Mouse (Mus musculus): ENCODE results near the gene Paqr8. TPM values are rescaled to one million over a fixed set of nuclear protein-coding genes. Genes with fewer than 3 reads are reported as not detected.

Gene Paqr8
- polyA plus RNA-seq, 1 experiment from 2014 or later = 12.1 TPM

DNA sequence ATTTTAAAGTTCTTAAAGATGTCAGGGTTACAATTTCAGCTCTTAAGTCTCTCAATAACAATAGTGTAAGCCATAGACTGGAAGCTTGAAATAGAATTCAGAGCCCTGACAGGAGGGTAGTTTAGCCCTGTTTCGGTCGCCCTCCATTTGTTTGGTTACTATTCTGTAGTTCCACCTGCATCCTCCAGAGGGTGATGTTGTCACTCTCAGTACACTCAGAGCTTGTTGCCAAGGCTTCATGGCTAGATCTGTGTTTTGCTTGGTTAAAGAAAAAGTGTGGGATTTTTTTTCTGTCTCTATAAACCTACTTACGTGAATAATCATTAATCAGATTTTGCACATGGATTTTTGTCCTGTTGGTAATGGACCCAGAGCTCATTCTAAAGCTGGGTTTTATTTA lies 48.6 kb downstream of the Paqr8 start:
- no peaks in the 10 kb centered on the region; the same call in 1 of the 2 replicates for H3K36me3 ChIP-seq (ENCODE audit: control insufficient read depth, insufficient read depth, low read length)
- 22% methylated on average over 3 of the region's 3 CpGs for WGBS
- H3K4me3 ChIP-seq (ENCODE audit: low read depth, low read length) = no peak overlapping the region
- DNase-seq (ENCODE audit: low spot score) (peak; percentile 44), ATAC-seq (ENCODE audit: low FRiP score, low TSS enrichment) (peak; percentile 60; the same call in 1 of the 2 replicates)
- no peaks in the 10 kb centered on the region for H3K27me3 ChIP-seq (ENCODE audit: control insufficient read depth, insufficient read depth, low read length)
- no peak overlapping the region for H3K27ac ChIP-seq (replicated peaks)
- H3K9ac ChIP-seq (ENCODE audit: low read length) = no peak overlapping the region
- TF ChIP-seq EP300 (optimal IDR thresholded peaks at IDR 0.05) (no peak), CTCF (IDR thresholded peaks at IDR 0.05; ENCODE audit: low read depth) (peak; percentile 96)
- H3K4me1 ChIP-seq (replicated peaks; ENCODE audit: control insufficient read depth, insufficient read depth) = no peaks in the 10 kb centered on the region
- no peaks in the 10 kb centered on the region for H3K9me3 ChIP-seq (ENCODE audit: control insufficient read depth, low read length)
- H3K4me2 ChIP-seq (replicated peaks; ENCODE audit: low read depth) = no peak overlapping the region

DNA sequence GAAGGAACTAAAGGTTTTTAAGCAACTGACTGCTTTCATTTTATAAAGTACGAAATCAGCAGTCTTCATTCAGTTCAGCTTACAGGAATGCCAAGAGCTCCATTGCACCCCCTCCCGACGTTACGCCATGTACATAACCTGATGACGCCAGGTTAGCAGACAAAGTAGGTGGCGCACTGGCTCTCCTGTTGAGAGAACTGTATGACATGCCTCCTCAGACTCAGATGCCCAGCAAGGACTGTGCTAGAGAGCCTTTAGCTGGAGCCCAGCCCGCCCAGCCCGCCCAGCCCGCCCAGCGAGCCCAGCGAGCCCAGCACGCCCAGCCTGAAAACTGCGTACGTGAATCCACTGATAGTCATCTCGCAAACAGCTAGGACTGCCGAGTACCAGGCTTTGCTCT lies 49.7 kb downstream of the Paqr8 start:
- Histone ChIP-seq H3K27me3 (ENCODE audit: control insufficient read depth, insufficient read depth, low read length) (no peaks in the 10 kb centered on the region), H3K4me1 (replicated peaks; ENCODE audit: control insufficient read depth, insufficient read depth) (no peaks in the 10 kb centered on the region), H3K27ac (replicated peaks) (no peak overlapping the region), H3K9ac (ENCODE audit: low read length) (no peak overlapping the region), H3K4me2 (replicated peaks; ENCODE audit: low read depth) (no peak overlapping the region), H3K4me3 (ENCODE audit: low read depth, low read length) (no peak overlapping the region), H3K36me3 (ENCODE audit: control insufficient read depth, insufficient read depth, low read length) (no peaks in the 10 kb centered on the region; the same call in 1 of the 2 replicates), H3K9me3 (ENCODE audit: control insufficient read depth, low read length) (no peaks in the 10 kb centered on the region)
- ATAC-seq (ENCODE audit: low FRiP score, low TSS enrichment) = peak; percentile 81
- peak; percentile 56 for DNase-seq (ENCODE audit: low spot score)
- 43% methylated on average over 16 of the region's 16 CpGs for WGBS
- peak; percentile 49 for TF ChIP-seq CTCF (IDR thresholded peaks at IDR 0.05; ENCODE audit: low read depth)
- no peak for TF ChIP-seq EP300 (optimal IDR thresholded peaks at IDR 0.05)

DNA sequence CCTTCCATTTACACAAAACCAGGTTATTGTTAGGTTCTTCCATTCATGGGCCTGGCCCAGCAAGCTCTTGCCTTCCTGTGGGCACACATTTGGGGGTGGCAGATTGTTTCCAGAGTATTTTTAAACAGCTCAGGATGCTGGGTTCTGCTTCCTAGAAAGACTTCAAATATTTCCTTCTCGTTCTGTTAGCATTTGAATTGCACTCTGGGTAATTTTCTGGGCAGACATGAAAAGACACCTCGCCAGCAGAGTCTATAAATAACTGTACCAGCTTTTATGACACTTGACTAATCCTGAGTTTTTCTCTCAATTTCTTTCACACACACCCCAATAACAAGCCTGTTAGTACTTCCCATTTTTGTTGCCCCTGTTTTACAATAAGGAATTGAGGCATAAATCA lies 50.9 kb downstream of the Paqr8 start:
- Histone ChIP-seq H3K4me3 (ENCODE audit: low read depth, low read length) (no peak overlapping the region), H3K4me1 (replicated peaks; ENCODE audit: control insufficient read depth, insufficient read depth) (no peaks in the 10 kb centered on the region), H3K9ac (ENCODE audit: low read length) (no peak overlapping the region), H3K27ac (replicated peaks) (no peak overlapping the region), H3K36me3 (ENCODE audit: control insufficient read depth, insufficient read depth, low read length) (no peaks in the 10 kb centered on the region; the same call in 1 of the 2 replicates), H3K4me2 (replicated peaks; ENCODE audit: low read depth) (no peak overlapping the region), H3K27me3 (ENCODE audit: control insufficient read depth, insufficient read depth, low read length) (no peaks in the 10 kb centered on the region), H3K9me3 (ENCODE audit: control insufficient read depth, low read length) (no peaks in the 10 kb centered on the region)
- DNase-seq (ENCODE audit: low spot score) = no peak
- WGBS = 39% methylated on average over 2 of the region's 2 CpGs
- TF ChIP-seq EP300 (optimal IDR thresholded peaks at IDR 0.05) (no peak), CTCF (IDR thresholded peaks at IDR 0.05; ENCODE audit: low read depth) (no peak)
- no peak for ATAC-seq (ENCODE audit: low FRiP score, low TSS enrichment)

- 75% methylated on average over 7 of the region's 7 CpGs for WGBS
- H3K27me3 ChIP-seq (ENCODE audit: control insufficient read depth, insufficient read depth, low read length) = no peaks in the 10 kb centered on the region
- H3K4me1 ChIP-seq (replicated peaks; ENCODE audit: control insufficient read depth, insufficient read depth) = no peaks in the 10 kb centered on the region
- H3K4me2 ChIP-seq (replicated peaks; ENCODE audit: low read depth) = no peak overlapping the region
- no peak overlapping the region for H3K4me3 ChIP-seq (ENCODE audit: low read depth, low read length)
- DNase-seq (ENCODE audit: low spot score) (no peak), ATAC-seq (ENCODE audit: low FRiP score, low TSS enrichment) (no peak)
- no peak for TF ChIP-seq EP300 (optimal IDR thresholded peaks at IDR 0.05)
- TF ChIP-seq CTCF (IDR thresholded peaks at IDR 0.05; ENCODE audit: low read depth) = no peak
- H3K9me3 ChIP-seq (ENCODE audit: control insufficient read depth, low read length) = no peaks in the 10 kb centered on the region
- H3K36me3 ChIP-seq (ENCODE audit: control insufficient read depth, insufficient read depth, low read length) = no peaks in the 10 kb centered on the region
- no peak overlapping the region for H3K9ac ChIP-seq (ENCODE audit: low read length)
- no peak overlapping the region for H3K27ac ChIP-seq (replicated peaks)
Measured at GRCm38 (mm10) chr1:20941857-20942256, 51.5 kb downstream of the Paqr8 start.

GRCm38 (mm10) chr1:20943016-20943415 lies 52.6 kb downstream of the Paqr8 start:
- no peak overlapping the region for H3K27ac ChIP-seq (replicated peaks)
- ATAC-seq (ENCODE audit: low FRiP score, low TSS enrichment) (no peak), DNase-seq (ENCODE audit: low spot score) (no peak)
- no peak overlapping the region for H3K4me3 ChIP-seq (ENCODE audit: low read depth, low read length)
- H3K9me3 ChIP-seq (ENCODE audit: control insufficient read depth, low read length) = no peaks in the 10 kb centered on the region
- no peak overlapping the region for H3K9ac ChIP-seq (ENCODE audit: low read length)
- no peaks in the 10 kb centered on the region for H3K27me3 ChIP-seq (ENCODE audit: control insufficient read depth, insufficient read depth, low read length)
- H3K4me1 ChIP-seq (replicated peaks; ENCODE audit: control insufficient read depth, insufficient read depth) = no peaks in the 10 kb centered on the region
- H3K4me2 ChIP-seq (replicated peaks; ENCODE audit: low read depth) = no peak overlapping the region
- 90% methylated on average over 2 of the region's 2 CpGs for WGBS
- peak; percentile 36 for TF ChIP-seq CTCF (IDR thresholded peaks at IDR 0.05; ENCODE audit: low read depth)
- TF ChIP-seq EP300 (optimal IDR thresholded peaks at IDR 0.05) = no peak
- H3K36me3 ChIP-seq (ENCODE audit: control insufficient read depth, insufficient read depth, low read length) = no peaks in the 10 kb centered on the region

DNA sequence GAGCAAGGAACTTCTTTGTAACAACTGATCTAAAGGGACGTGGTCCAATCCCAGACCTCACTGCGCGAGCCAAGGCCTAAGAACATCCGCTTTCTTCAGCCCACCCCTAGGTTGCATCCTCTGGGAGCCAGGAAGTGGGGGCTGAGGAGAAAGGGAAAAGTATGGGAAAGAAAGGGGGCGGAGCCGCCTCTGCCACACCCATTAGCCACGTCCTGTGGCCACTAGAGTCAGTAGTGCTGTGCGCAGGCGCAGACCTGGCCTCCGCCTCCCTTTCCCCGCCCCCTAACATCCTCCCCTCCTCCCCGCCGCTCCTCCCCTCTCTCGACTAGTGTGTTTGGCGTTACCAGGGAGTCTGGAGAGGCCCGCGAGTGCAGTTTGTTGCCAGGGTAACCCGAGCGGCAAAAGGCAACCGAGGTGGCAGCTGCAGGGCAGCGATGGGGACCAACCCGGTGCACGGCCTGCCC lies 60.9 kb downstream of the Paqr8 start, which contains the start of gene Efhc1:
Efhc1 (plus strand) TSS at position 327 of the 464 bp plus-strand sequence.
- Histone ChIP-seq H3K9me3 (ENCODE audit: control insufficient read depth, low read length) (no peaks in the 10 kb centered on the region), H3K27ac (replicated peaks) (peak within 1 kb of the TSS; percentile 53; the same call in 1 of the 2 replicates), H3K4me2 (replicated peaks; ENCODE audit: low read depth) (peak within 1 kb of the TSS; percentile 67), H3K36me3 (ENCODE audit: control insufficient read depth, insufficient read depth, low read length) (no peaks in the 10 kb centered on the region), H3K9ac (ENCODE audit: low read length) (peak within 1 kb of the TSS; percentile 70), H3K4me3 (ENCODE audit: low read depth, low read length) (peak within 1 kb of the TSS; percentile 51), H3K4me1 (replicated peaks; ENCODE audit: control insufficient read depth, insufficient read depth) (0 out of 2 replicates have a peak, but pooled peaks cover 2% of the 10 kb centered on the region), H3K27me3 (ENCODE audit: control insufficient read depth, insufficient read depth, low read length) (no peaks in the 10 kb centered on the region)
- WGBS = under 1% methylated on average over 21 of the region's 23 CpGs
- ATAC-seq (ENCODE audit: low FRiP score, low TSS enrichment) (peak; percentile 98), DNase-seq (ENCODE audit: low spot score) (peak; percentile 95)
- TF ChIP-seq EP300 (optimal IDR thresholded peaks at IDR 0.05) (no peak), CTCF (IDR thresholded peaks at IDR 0.05; ENCODE audit: low read depth) (peak; percentile 25; the same call in 1 of the 2 replicates)

Measured in stomach, postnatal 0 days (tissue).